Mouse (Mus musculus): Measurements from ENCODE around the gene Polr3b.

Polr3b gene

GRCm38 (mm10) chr10:84757426-84758199, 135.5 kb downstream of the Polr3b start:
- no peak for ATAC-seq (ENCODE audit: insufficient number of reproducible peaks, low FRiP score, low TSS enrichment)

GRCm38 (mm10) chr10:84758200-84758468, 136.0 kb downstream of the Polr3b start:
- ATAC-seq (ENCODE audit: insufficient number of reproducible peaks, low FRiP score, low TSS enrichment), result no peak

- no peak for ATAC-seq (ENCODE audit: insufficient number of reproducible peaks, low FRiP score, low TSS enrichment)
Observed at GRCm38 (mm10) chr10:84758483-84759431, 136.7 kb downstream of the Polr3b start.

GRCm38 (mm10) chr10:84759511-84760117, 137.5 kb downstream of the Polr3b start:
- no peak for ATAC-seq (ENCODE audit: insufficient number of reproducible peaks, low FRiP score, low TSS enrichment)

DNA sequence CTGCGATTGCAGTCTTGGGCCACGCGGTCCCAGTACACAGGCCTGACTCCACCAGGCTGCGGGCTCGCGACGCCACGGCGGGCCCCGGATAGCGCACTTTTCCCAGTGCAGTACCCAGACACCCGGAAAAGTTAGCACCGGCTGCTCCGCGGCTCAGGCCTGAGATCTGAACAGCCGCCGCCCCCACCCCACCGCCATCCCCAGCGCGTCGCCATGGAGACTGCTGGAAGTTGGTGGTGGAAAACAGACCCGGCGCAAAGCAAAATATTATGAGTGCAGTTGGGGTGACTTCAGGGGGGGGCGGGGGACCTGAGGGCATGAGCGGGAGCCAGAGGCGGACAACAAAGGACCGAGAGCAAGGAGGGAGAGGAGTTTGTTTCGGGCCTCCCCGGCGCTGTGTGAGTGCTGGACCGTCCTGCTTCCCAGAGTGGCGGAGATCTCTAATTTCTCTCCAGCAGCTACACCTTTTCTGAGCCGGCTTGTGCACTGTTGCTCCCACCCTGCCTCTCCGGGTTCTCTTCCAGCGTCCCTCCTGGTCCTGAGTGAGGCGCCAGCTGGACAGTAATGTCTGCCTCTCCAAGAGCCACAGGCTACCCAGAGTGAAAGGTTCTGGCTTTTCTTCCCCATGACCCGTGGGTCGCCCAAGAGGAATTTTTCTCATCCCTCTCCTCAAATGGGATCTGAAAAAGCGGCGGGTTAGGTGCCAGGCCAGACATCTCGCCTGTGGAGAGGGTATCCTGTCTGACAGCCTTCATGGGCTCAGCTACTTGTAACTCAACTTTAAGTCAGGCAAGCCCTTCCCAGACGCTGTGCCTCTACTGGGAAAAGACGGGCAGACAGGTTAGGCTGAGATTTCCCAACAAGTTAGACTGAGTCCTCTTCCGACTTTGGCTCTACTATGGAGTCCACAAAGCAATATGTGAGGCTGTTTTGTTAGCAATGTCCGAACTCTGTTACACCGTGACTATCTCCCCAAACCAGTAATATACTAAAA, 138.3 kb downstream of the Polr3b start:
- ATAC-seq (ENCODE audit: insufficient number of reproducible peaks, low FRiP score, low TSS enrichment), result no peak

GRCm38 (mm10) chr10:84768766-84769165, 146.7 kb downstream of the Polr3b start:
- no peak for ATAC-seq (ENCODE audit: insufficient number of reproducible peaks, low FRiP score, low TSS enrichment)

DNA sequence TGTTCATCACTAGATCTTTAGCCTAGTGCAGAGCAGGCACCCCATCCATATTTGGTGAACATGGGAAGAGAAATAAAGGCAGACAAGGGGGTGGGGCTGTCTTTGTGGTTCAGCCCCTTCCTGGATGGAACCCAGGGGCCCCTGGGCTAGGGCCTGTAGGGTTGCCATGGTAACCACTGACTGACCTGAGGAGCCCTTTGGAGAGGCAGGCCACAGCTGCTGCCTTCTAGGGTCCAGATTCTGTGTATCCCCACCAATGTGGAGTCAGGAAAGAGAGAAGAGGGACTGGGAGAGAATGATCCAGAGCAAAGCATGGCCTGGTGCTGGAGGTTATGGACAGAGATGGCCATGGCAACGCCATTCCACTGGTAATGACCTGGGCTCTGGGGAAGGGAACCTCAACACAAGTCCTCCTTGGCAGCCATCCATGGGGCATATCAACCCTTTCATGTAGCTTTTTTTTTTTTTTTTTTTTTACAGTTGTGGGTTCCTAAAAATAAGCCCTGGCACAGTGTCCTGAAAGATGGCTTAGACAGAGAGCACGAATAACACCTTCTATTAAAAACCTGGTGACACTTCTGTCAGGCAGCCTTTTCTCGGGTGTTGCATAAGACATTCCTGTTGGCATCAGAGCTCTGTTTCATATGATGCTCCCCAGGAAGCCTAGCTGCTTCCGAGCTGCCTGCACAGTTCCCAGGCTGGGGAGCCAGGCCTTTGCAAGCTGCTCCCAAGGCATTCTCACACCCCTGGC, 150.5 kb downstream of the Polr3b start:
- peak; percentile 43; the same call in 1 of the 2 replicates for ATAC-seq (ENCODE audit: insufficient number of reproducible peaks, low FRiP score, low TSS enrichment)

GRCm38 (mm10) chr10:84773889-84774288, 151.8 kb downstream of the Polr3b start:
- ATAC-seq (ENCODE audit: insufficient number of reproducible peaks, low FRiP score, low TSS enrichment), result no peak

DNA sequence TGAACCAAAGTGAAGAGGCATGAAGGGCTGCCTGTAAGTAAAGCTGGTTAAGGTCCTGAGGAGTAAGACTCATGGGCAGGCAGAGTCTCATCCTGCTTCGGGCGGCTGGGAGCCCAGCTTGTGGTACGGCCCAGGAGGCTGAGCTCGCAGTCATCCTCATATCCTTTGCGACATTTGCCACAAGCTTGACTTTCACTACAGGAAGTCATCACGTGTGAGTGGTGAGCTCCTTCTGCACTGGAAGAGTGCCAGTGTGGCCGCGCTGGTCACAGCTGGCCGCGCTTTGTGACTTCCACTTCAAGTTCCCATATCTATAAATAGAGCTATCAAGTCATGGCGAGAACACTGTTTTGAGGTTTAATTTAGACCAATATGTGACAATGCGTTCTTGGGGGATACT, 152.5 kb downstream of the Polr3b start:
- ATAC-seq (ENCODE audit: insufficient number of reproducible peaks, low FRiP score, low TSS enrichment), result no peak
